Mouse (Mus musculus): ENCODE data around the gene Arg2.
"Not testable (repeated sequence)": the region's sequence is repeated elsewhere in the genome, so short reads cannot be mapped to it uniquely, and the experiment has no call there.

The Arg2 gene

GRCm38 (mm10) chr12:79171269-79171995, 40.9 kb downstream of the Arg2 start:
- DNase-seq, result no peak

GRCm38 (mm10) chr12:79172019-79172941, 41.7 kb downstream of the Arg2 start, which contains the start of gene Vti1b:
Gene Vti1b, minus strand, starts transcription at chr12:79172667.
- DNase-seq, result peak; percentile 92

- peak; percentile 19 for DNase-seq
Observed at GRCm38 (mm10) chr12:79173721-79174120, 43.1 kb downstream of the Arg2 start.

GRCm38 (mm10) chr12:79175998-79176397, 45.4 kb downstream of the Arg2 start:
- DNase-seq, result no peak

GRCm38 (mm10) chr12:79185160-79185559, 54.6 kb downstream of the Arg2 start:
- DNase-seq, result not testable (repeated sequence)

- DNase-seq, result peak; percentile 70
Observed at GRCm38 (mm10) chr12:79190931-79191673, 60.5 kb downstream of the Arg2 start.

GRCm38 (mm10) chr12:79191701-79192100, 61.1 kb downstream of the Arg2 start:
- peak; percentile 85 for DNase-seq

GRCm38 (mm10) chr12:79192193-79192592, 61.6 kb downstream of the Arg2 start, which contains the start of gene Rdh11:
Gene Rdh11, minus strand, starts transcription at chr12:79192293.
- DNase-seq, result no peak

GRCm38 (mm10) chr12:79193441-79193840, 62.9 kb downstream of the Arg2 start:
- peak; percentile 88 for DNase-seq

- DNase-seq, result no peak
Observed at GRCm38 (mm10) chr12:79197105-79197504, 66.5 kb downstream of the Arg2 start.

- DNase-seq, result no peak
Observed at GRCm38 (mm10) chr12:79201882-79202281, 71.3 kb downstream of the Arg2 start.
